Mouse (Mus musculus) midbrain, embryonic 12.5 days (tissue): ENCODE data around the gene Phox2a. TPM values are rescaled to one million over a fixed set of nuclear protein-coding genes. Genes with fewer than 3 reads are reported as not detected.

ENCODE experiments used
- ATAC-seq: fragments of 200-750 bp; cut with Nextera tagmentation; 2 replicates; pipeline ENCODE4 v1.8.0; 2017; ENCODE audit warnings: low read depth, moderate TSS enrichment, moderate library complexity; ENCODE audit not compliant: low FRiP score
- H3K27ac ChIP-seq: fragments of 300-500 bp; sonication (generic); replicated peaks from 2 replicates; pipeline ENCODE4 v1.5.1; 2016; ENCODE audit warnings: mild to moderate bottlenecking
- H3K27me3 ChIP-seq: fragments of 300-500 bp; sonication (generic); 2 replicates; pipeline ENCODE4 v1.6.1; 2016; ENCODE audit warnings: mild to moderate bottlenecking
- H3K36me3 ChIP-seq: fragments of 300-500 bp; sonication (generic); 2 replicates; pipeline ENCODE4 v1.6.1; 2016
- H3K4me1 ChIP-seq: fragments of 300-500 bp; sonication (generic); 2 replicates; pipeline ENCODE4 v1.6.1; 2016
- H3K4me2 ChIP-seq: fragments of 300-500 bp; sonication (generic); replicated peaks from 2 replicates; pipeline ENCODE4 v1.6.1; 2016; ENCODE audit warnings: mild to moderate bottlenecking, moderate library complexity
- H3K4me3 ChIP-seq: fragments of 300-500 bp; sonication (generic); 2 replicates; pipeline ENCODE4 v1.5.1; 2016; ENCODE audit warnings: mild to moderate bottlenecking
- H3K9ac ChIP-seq: fragments of 300-500 bp; sonication (generic); replicated peaks from 2 replicates; pipeline ENCODE4 v1.6.1; 2016; ENCODE audit warnings: mild to moderate bottlenecking, moderate library complexity
- H3K9me3 ChIP-seq: fragments of 300-500 bp; sonication (generic); 2 replicates; pipeline ENCODE4 v1.6.1; 2016; ENCODE audit warnings: mild to moderate bottlenecking
- WGBS: fragments of 180-500 bp; shearing (Covaris S2); methylation state at CpG from one replicate; pipeline ENCODE4 v1.1.7; 2016; 5-methylcytosine and 5-hydroxymethylcytosine counted together
- polyA plus RNA-seq: library from polyadenylated mRNA; unstranded; fragments of >200 nt; fragmentation: Nextera tagmentation; extraction: Ambion mirVana; gene quantifications from 2 replicates; pipeline ENCODE4 v1.2.1, GENCODE M21; 2016

Gene Phox2a
- polyA plus RNA-seq, 1 experiment from 2014 or later = 0.43 TPM

DNA sequence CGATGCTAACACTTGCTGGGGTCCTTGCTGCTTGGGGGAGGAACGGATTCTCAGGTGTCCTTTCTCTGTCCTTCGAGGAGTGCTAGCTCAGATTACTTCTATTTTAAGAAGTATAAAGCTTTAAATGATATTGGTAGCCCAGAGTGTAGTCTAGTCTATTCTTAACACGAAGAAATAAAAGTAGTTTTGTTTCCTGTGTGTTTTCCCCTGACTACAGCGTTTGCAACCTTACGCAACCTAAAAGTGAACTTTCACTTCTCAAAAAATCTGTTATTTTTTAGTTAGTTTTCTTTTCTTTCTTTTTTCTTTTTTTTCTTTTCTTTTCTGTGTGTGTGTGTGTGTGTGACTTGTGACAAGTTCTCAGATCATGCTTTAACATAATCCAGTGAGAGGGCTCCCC lies 33.6 kb downstream of the Phox2a start:
- ATAC-seq = no peak
- Histone ChIP-seq H3K9ac (no peak overlapping the region), H3K36me3 (no peaks in the 10 kb centered on the region), H3K27me3 (no peaks in the 10 kb centered on the region), H3K27ac (no peak overlapping the region), H3K4me2 (no peak overlapping the region), H3K4me1 (no peaks in the 10 kb centered on the region), H3K4me3 (no peak overlapping the region), H3K9me3 (no peaks in the 10 kb centered on the region)
- WGBS = 85% methylated on average over 6 of the region's 6 CpGs

DNA sequence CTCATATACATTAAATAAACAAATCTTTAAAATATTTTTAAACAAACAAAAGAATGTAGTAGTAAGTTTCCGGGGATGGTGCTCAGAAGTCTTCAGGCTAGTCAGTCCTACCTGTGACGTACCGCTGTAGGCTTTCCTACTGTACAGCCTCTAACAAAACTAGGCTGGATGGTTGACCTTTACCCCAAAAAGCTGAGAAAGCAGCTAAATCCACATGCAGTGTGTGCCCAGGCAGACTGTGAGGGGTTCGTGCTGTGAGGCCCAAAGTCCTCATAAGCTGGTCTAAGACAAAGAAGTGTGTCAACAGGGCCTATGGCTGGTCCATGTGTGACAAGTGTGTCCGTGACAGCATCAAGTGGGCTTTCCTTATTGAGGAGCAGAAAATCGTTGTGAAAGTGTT lies 34.7 kb downstream of the Phox2a start:
- Histone ChIP-seq H3K4me1 (no peaks in the 10 kb centered on the region), H3K36me3 (no peaks in the 10 kb centered on the region), H3K27me3 (no peaks in the 10 kb centered on the region), H3K4me3 (no peak overlapping the region), H3K9ac (no peak overlapping the region), H3K27ac (no peak overlapping the region), H3K9me3 (no peaks in the 10 kb centered on the region), H3K4me2 (no peak overlapping the region)
- 85% methylated on average over 6 of the region's 6 CpGs for WGBS
- no peak for ATAC-seq

DNA sequence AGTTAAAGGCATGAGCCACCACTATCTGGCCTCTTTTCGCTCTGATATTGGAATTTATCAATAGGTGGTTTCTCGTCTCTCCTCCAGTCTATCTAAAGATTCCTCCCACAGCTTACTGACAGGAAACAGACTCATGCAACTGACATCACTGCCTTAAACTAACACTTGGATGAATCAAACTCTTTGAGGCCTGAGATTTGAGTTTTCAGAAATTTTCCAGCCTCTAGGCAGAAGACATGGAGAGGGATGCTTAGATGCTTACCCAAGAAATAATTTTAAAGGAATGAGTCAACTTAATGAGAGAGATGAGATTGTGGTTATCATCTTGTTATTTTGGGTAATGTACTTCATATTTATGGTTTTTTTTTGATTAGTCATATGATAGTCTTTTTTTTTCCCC lies 35.7 kb downstream of the Phox2a start:
- Histone ChIP-seq H3K4me1 (no peaks in the 10 kb centered on the region), H3K4me2 (no peak overlapping the region), H3K36me3 (no peaks in the 10 kb centered on the region), H3K27me3 (no peaks in the 10 kb centered on the region), H3K27ac (no peak overlapping the region), H3K4me3 (no peak overlapping the region), H3K9me3 (no peaks in the 10 kb centered on the region), H3K9ac (no peak overlapping the region)
- ATAC-seq = no peak
- 88% methylated on average over 2 of the region's 2 CpGs for WGBS

DNA sequence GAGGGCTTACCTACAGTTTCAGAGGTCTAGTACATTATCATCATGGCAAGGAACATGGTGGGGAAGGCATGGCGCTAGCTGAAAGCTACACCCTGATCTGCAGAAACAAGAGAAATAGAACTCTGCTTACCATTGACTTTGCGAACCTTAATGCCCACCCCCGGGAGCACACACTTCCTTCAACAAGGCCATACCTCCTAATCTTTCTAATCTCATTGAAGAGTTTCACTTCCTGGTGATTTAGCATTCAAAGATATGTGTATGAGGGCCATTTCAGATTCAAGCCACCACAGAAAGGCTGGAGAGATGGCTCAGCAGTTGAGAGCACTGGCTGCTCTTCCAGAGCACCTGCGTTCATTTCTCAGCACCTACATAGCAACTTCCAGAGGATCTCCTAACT lies 39.0 kb downstream of the Phox2a start, which contains the start of gene Folr2:
Gene Folr2 (minus strand): TSS at position 101 of the 400 bp plus-strand sequence.
- H3K36me3 ChIP-seq = no peaks in the 10 kb centered on the region
- no peak within 1 kb of the TSS for H3K9ac ChIP-seq
- ATAC-seq = no peak
- H3K27ac ChIP-seq = no peak within 1 kb of the TSS
- H3K4me1 ChIP-seq = no peaks in the 10 kb centered on the region
- no peak within 1 kb of the TSS for H3K4me3 ChIP-seq
- H3K27me3 ChIP-seq = no peaks in the 10 kb centered on the region
- no peak within 1 kb of the TSS for H3K4me2 ChIP-seq
- WGBS = 85% methylated on average over 4 of the region's 4 CpGs
- H3K9me3 ChIP-seq = no peaks in the 10 kb centered on the region

DNA sequence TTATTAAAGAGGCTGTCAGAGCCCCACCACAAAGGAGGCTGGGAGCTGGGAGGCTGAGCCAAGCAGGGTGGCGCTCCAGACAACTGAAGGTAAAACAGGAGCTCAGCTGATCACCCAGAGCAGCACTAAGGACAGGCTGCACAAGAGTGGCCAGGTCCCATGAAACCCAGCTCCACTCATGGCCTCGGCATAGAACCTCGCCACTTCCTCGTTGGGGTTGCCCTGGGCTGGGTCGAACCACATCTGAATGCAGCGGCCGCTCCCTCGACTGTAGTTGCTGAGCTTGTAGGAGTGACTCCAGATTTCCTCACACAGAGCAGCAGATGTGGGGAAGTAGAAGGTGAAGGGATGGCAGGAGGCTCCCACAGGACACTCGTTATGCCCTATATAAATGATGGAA lies 40.2 kb downstream of the Phox2a start:
- Histone ChIP-seq H3K4me1 (no peaks in the 10 kb centered on the region), H3K4me3 (no peak overlapping the region), H3K27ac (no peak overlapping the region), H3K9ac (no peak overlapping the region), H3K4me2 (no peak overlapping the region), H3K36me3 (no peaks in the 10 kb centered on the region), H3K9me3 (no peaks in the 10 kb centered on the region), H3K27me3 (no peaks in the 10 kb centered on the region)
- no peak for ATAC-seq
- WGBS = 88% methylated on average over 9 of the region's 9 CpGs

DNA sequence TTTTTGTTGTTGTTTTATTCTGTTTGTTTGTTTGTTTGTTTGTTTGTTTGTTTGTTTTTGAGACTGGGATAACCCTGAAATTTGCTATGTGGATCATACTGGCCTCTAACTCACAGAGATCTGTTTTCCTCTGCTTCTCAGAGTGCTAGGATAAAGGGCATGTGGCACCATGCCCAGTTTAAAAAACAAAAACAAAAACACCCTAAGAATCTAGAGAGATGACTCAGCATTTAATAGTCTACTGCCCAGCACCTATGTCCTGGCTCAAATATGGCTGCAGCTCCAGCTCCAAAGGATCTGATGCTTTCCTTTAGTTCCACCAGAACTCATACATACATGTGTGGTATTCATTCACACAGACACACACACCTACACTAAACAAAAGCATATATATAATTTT lies 42.9 kb downstream of the Phox2a start:
- H3K4me1 ChIP-seq = no peaks in the 10 kb centered on the region
- H3K9ac ChIP-seq = no peak overlapping the region
- H3K4me3 ChIP-seq = no peak overlapping the region
- H3K4me2 ChIP-seq = no peak overlapping the region
- no peaks in the 10 kb centered on the region for H3K9me3 ChIP-seq
- no peak for ATAC-seq
- no peaks in the 10 kb centered on the region for H3K36me3 ChIP-seq
- no peak overlapping the region for H3K27ac ChIP-seq
- no peaks in the 10 kb centered on the region for H3K27me3 ChIP-seq

DNA sequence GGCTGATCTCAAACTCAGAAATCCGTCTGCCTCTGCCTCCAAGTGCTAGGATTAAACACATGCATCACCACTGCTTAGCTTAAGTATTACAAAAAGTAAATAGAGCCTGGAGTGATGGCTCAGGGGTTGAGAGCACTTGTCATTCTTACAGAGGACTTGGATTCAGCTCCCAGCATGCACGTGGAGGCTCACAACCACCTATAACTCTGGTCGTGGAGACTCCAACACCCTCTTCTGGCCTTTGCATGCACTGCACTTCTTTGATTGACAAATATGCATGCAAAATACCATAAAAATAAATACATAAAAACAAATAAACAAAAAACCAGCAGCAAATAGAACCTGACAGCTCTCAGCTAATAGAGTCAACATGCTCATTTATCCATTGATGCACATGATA lies 44.2 kb downstream of the Phox2a start:
- Histone ChIP-seq H3K4me1 (no peaks in the 10 kb centered on the region), H3K27ac (no peak overlapping the region), H3K4me2 (no peak overlapping the region), H3K4me3 (no peak overlapping the region), H3K36me3 (no peaks in the 10 kb centered on the region), H3K27me3 (no peaks in the 10 kb centered on the region), H3K9me3 (no peaks in the 10 kb centered on the region), H3K9ac (no peak overlapping the region)
- 75% methylated on average over 3 of the region's 3 CpGs for WGBS
- ATAC-seq = no peak

DNA sequence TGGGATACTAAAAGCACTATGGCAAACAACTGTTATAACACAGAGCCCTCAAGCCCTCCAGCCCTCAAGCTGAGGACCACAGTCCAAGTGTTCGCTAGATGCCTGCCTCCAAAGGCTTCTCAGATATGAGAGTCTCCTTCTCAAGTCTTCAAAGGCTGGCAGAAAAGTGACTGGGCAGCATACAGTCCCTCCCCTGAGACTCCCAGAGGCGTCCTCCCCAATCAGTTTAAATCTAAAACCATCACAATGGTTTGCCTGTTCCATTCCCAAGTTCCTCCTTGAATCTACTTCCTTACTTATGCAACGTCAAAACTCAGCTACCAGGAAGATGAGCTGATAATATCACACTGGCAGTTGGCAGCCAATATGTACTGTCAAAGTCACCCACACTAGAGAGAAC lies 45.3 kb downstream of the Phox2a start, which contains the start of gene Anapc15:
Gene Anapc15 (plus strand): TSS at position 301 of the 400 bp plus-strand sequence.
- no peak within 1 kb of the TSS for H3K4me2 ChIP-seq
- no peaks in the 10 kb centered on the region for H3K4me1 ChIP-seq
- no peaks in the 10 kb centered on the region for H3K27me3 ChIP-seq
- H3K9ac ChIP-seq = no peak within 1 kb of the TSS
- no peak within 1 kb of the TSS for H3K4me3 ChIP-seq
- no peaks in the 10 kb centered on the region for H3K36me3 ChIP-seq
- H3K9me3 ChIP-seq = no peaks in the 10 kb centered on the region
- no peak for ATAC-seq
- H3K27ac ChIP-seq = no peak within 1 kb of the TSS
- 82% methylated on average over 3 of the region's 3 CpGs for WGBS

DNA sequence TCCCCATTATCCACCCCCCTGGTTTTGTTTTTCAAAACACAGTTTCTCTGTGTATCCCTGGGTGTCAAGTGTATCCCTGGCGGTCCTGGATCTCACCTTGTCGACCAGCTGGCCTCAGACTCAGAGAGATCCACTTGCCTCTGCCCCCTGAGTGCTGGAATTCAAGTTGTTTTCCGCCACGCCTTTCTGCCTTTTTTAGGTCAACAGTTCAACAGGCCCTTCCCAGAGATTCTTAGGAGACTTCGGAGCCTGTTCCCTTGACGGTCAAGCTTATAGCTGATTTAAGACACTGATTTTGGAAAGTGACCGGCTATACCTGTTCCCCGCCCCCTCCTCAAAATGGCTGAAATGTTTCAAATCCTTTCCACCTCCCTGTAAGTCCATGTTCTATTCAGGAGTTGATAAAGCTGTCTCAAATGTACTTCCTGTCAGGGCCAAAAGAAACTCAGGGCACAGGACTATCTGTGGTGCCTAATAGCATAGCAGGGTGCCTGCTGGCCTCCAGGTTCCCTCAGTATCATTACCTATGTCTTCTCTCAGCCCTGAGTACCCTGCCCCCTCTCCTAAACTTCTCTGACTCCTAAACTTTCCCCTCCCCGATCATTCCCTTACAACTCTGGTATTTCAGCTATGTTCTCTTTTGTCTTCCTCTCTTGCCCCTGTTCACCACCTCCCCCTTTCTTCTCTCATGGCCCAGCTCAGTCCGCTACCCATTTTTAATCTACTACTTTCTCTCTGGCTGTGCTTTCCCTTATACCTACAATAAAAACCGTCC lies 48.6 kb downstream of the Phox2a start:
- WGBS = 77% methylated on average over 11 of the region's 11 CpGs
- H3K4me2 ChIP-seq = no peak overlapping the region
- ATAC-seq = no peak
- H3K36me3 ChIP-seq = no peaks in the 10 kb centered on the region
- no peak overlapping the region for H3K4me3 ChIP-seq
- H3K4me1 ChIP-seq = peaks cover 5% of the 10 kb centered on the region; the same call in 1 of the 2 replicates
- no peaks in the 10 kb centered on the region for H3K27me3 ChIP-seq
- no peak overlapping the region for H3K9ac ChIP-seq
- H3K27ac ChIP-seq = no peak overlapping the region
- no peaks in the 10 kb centered on the region for H3K9me3 ChIP-seq

DNA sequence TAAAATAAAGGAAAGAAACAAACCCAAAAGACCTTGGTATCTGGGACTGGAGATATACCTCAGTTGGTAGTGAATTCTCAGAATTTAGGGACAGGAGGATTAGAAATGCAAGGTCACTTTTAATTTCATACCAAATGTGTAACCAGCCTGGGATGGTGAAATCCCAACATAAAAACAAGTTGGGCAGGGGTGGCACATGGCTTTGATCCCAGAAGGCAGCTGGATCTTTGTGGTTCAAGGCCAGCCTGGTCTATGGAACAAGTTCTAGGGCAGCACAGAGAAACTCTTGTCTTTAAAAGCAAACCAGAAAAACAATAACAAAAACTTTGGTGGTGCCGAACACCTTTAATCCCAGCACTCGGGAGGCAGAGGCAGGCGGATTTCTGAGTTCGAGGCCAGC lies 49.4 kb downstream of the Phox2a start:
- WGBS = 94% methylated on average over 4 of the region's 4 CpGs
- H3K27ac ChIP-seq = no peak overlapping the region
- no peaks in the 10 kb centered on the region for H3K9me3 ChIP-seq
- no peak for ATAC-seq
- H3K9ac ChIP-seq = no peak overlapping the region
- H3K4me1 ChIP-seq = peaks cover 5% of the 10 kb centered on the region; the same call in 1 of the 2 replicates
- H3K27me3 ChIP-seq = no peaks in the 10 kb centered on the region
- no peak overlapping the region for H3K4me2 ChIP-seq
- no peaks in the 10 kb centered on the region for H3K36me3 ChIP-seq
- no peak overlapping the region for H3K4me3 ChIP-seq

DNA sequence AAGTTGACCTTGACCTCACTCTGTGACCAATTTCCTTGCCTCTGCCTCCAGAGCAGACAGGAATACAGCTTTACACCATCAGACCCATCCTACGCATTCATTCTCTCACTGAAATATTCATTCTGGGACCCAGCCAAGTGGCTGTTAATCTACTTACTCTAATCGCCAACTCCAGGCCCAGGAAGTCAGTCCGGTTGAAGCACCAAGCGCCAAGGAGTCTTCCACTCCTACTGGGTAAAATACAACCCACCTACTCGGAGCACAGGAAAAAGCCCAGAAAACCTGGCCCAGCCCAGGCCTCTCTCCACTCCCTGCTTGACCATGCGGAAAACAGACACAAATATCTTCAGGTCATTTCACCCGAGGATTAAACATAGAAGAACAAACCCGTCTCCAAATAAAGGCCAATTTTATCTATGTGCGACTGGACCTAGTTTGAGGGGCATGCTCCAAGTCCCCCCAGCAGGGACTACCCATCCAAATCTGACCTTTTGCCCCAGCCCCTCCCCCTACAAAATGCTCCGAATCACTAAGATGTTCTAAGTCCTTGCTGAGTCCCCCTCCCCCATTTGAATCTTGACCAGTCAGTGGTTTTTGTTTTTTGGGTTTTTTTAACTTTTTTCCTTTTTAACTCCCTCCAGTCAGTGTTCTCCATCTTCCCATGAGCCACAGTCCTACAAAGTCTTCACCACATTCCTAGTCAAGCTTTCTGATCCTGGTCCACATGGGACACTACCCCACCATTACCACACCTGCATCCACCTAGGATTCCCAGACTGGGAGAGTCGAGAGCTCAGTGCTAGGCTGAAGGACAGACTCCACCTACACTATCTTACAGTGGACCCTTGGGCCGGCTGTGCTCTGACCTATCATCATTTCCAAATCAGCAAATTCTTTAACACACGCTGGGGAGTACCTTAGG lies 50.4 kb downstream of the Phox2a start:
- no peak overlapping the region for H3K9ac ChIP-seq
- H3K27ac ChIP-seq = peak overlapping the region; percentile 20; the same call in 1 of the 2 replicates
- H3K4me2 ChIP-seq = peak overlapping the region; percentile 6; the same call in 1 of the 2 replicates
- H3K9me3 ChIP-seq = no peaks in the 10 kb centered on the region
- 35% methylated on average over 13 of the region's 13 CpGs for WGBS
- H3K36me3 ChIP-seq = no peaks in the 10 kb centered on the region
- ATAC-seq = peak; percentile 27; the same call in 1 of the 2 replicates
- peaks cover 5% of the 10 kb centered on the region; the same call in 1 of the 2 replicates for H3K4me1 ChIP-seq
- no peaks in the 10 kb centered on the region for H3K27me3 ChIP-seq
- H3K4me3 ChIP-seq = no peak overlapping the region

DNA sequence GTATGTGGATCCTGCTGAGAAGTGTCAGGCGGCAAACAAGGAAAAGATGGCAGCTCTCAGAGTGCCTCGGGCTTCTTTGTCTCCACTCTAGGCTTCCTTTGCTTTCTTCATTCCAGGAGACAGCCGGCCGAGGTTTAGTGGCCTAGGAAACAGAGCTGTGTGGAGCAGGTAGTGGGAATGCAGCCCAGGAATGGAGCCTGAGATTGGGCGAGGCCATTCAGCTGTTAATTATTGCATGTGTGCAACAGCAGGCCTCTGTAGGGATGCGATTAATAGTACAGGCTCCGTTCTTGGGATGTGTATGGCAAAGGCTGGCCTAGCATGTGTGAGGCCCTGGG lies 51.0 kb downstream of the Phox2a start:
- H3K4me2 ChIP-seq = no peak overlapping the region
- ATAC-seq = peak; percentile 60; the same call in 1 of the 2 replicates
- WGBS = 24% methylated on average over 7 of the region's 7 CpGs
- H3K27me3 ChIP-seq = no peaks in the 10 kb centered on the region
- peak overlapping the region; percentile 20; the same call in 1 of the 2 replicates for H3K27ac ChIP-seq
- H3K9ac ChIP-seq = no peak overlapping the region
- no peaks in the 10 kb centered on the region for H3K36me3 ChIP-seq
- H3K4me1 ChIP-seq = peaks cover 5% of the 10 kb centered on the region; the same call in 1 of the 2 replicates
- H3K4me3 ChIP-seq = no peak overlapping the region
- no peaks in the 10 kb centered on the region for H3K9me3 ChIP-seq
